Mouse (Mus musculus): ENCODE data around the gene Ccdc83. TPM values are rescaled to one million over a fixed set of nuclear protein-coding genes. Genes with fewer than 3 reads are reported as not detected.
"Not testable (repeated sequence)": the region's sequence is repeated elsewhere in the genome, so short reads cannot be mapped to it uniquely, and the experiment has no call there.

Gene Ccdc83
- total RNA-seq, 1 experiment: 0.31 TPM

DNA sequence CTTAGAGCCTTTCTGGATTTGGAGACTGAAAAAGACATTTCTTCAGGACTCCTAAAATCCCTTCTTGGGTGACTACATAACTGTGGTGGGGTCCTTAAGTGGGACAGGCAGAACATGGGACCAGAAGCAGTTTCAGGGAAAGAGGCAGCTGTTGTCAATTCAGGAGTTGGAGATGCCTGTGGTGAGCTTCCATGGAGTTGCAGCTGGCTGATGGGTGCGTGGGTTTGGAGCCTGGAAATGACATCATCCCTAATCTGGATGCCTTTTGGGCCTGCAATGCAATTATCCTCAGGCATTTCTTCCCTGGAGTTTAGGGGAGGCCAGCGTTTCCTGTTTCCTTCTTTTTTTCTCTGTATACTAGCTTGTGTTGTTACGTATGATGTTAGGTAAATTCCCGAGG is 31.7 kb downstream of the Ccdc83 start:
- H3K4me1 ChIP-seq (ENCODE audit: control insufficient read depth in 2 of 2, insufficient read depth in 2 of 2, low read length in 2 of 2, poor library complexity in 1 of 2): no peaks in the 10 kb centered on the region
- no peak overlapping the region for H3K27ac ChIP-seq (ENCODE audit: insufficient read depth, low read depth, low read length, poor library complexity, severe bottlenecking)
- H3K9ac ChIP-seq (ENCODE audit: insufficient read depth, low read depth, low read length, poor library complexity, severe bottlenecking): no peak overlapping the region
- no peaks in the 10 kb centered on the region for H3K36me3 ChIP-seq (ENCODE audit: control insufficient read depth, insufficient read depth, low read length, poor library complexity, severe bottlenecking)
- in situ Hi-C loops (cut with MboI; ENCODE audit: low sequenced_read_pairs in 2 of 2, unreplicated experiment in 2 of 2): no loop called here
- H3K9me3 ChIP-seq (ENCODE audit: control insufficient read depth, insufficient read depth, low read depth, low read length): no peaks in the 10 kb centered on the region
- H3K4me3 ChIP-seq (ENCODE audit: insufficient read depth in 1 of 2, low read depth in 1 of 2, low read length in 2 of 2, poor library complexity in 1 of 2, severe bottlenecking in 1 of 2): no peak overlapping the region
- no peak for DNase-seq (ENCODE audit: low read depth, low spot score)
- TF ChIP-seq ZNF384 (IDR thresholded peaks at IDR 0.05; ENCODE audit: low read depth, low read length): no peak
- no peak for TF ChIP-seq CHD2 (IDR thresholded peaks at IDR 0.05; ENCODE audit: low read depth, low read length)
- TF ChIP-seq HCFC1 (IDR thresholded peaks at IDR 0.05; ENCODE audit: borderline replicate concordance, insufficient read depth, low read length): no peak
- TF ChIP-seq MAFK (IDR thresholded peaks at IDR 0.05; ENCODE audit: insufficient read depth, low read depth, low read length): no peak
- no peak for TF ChIP-seq ZC3H11A (IDR thresholded peaks at IDR 0.05; ENCODE audit: borderline replicate concordance, low read depth, low read length)

DNA sequence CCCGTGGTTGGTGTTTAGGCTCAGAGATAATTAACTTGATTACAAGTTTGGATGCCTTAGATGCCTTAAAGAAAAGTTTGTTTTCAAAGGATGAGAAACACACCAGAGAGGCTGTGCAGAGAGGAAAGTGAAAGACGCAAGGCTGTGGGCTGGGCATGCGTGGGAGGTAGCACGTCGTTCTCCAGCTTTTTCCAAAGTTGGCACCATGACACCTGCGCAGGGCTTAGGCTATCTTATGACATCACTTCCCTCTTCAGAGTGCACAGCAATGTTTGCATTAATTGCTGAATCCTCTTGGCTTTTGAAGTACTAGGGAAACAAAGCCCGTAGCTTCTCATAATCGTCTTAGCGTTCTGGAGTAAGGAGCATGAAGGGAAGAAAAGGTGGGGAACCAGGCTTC is 34.1 kb downstream of the Ccdc83 start:
- Histone ChIP-seq H3K9me3 (ENCODE audit: control insufficient read depth, insufficient read depth, low read depth, low read length) (no peaks in the 10 kb centered on the region), H3K4me1 (ENCODE audit: control insufficient read depth in 2 of 2, insufficient read depth in 2 of 2, low read length in 2 of 2, poor library complexity in 1 of 2) (no peaks in the 10 kb centered on the region), H3K4me3 (ENCODE audit: insufficient read depth in 1 of 2, low read depth in 1 of 2, low read length in 2 of 2, poor library complexity in 1 of 2, severe bottlenecking in 1 of 2) (no peak overlapping the region), H3K36me3 (ENCODE audit: control insufficient read depth, insufficient read depth, low read length, poor library complexity, severe bottlenecking) (no peaks in the 10 kb centered on the region), H3K9ac (ENCODE audit: insufficient read depth, low read depth, low read length, poor library complexity, severe bottlenecking) (no peak overlapping the region), H3K27ac (ENCODE audit: insufficient read depth, low read depth, low read length, poor library complexity, severe bottlenecking) (no peak overlapping the region)
- no peak for DNase-seq (ENCODE audit: low read depth, low spot score)
- no peak for TF ChIP-seq ZNF384 (IDR thresholded peaks at IDR 0.05; ENCODE audit: low read depth, low read length)
- no peak for TF ChIP-seq MAFK (IDR thresholded peaks at IDR 0.05; ENCODE audit: insufficient read depth, low read depth, low read length)
- TF ChIP-seq ZC3H11A (IDR thresholded peaks at IDR 0.05; ENCODE audit: borderline replicate concordance, low read depth, low read length): no peak
- no peak for TF ChIP-seq CHD2 (IDR thresholded peaks at IDR 0.05; ENCODE audit: low read depth, low read length)
- in situ Hi-C loops (cut with MboI; ENCODE audit: low sequenced_read_pairs in 2 of 2, unreplicated experiment in 2 of 2): no loop called here

DNA sequence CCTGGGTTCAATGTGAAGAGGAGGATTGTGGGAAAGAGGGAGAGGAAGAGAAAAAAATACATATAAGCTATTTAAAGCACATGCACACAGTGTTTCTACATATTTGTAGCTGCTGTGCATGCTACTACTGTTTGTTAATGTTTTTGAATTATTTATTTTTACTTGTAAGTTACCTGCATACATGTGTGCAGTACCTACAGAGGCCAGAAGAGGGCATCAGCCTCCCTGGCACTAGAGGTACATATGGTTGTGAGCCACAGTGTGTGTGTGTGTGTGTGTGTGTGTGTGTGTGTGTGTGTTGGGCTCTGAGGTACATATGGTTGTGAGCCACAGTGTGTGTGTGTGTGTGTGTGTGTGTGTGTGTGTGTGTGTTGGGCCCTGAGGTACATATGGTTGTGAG is 36.7 kb downstream of the Ccdc83 start:
- H3K9ac ChIP-seq (ENCODE audit: insufficient read depth, low read depth, low read length, poor library complexity, severe bottlenecking); H3K9me3 ChIP-seq (ENCODE audit: control insufficient read depth, insufficient read depth, low read depth, low read length); H3K4me3 ChIP-seq (ENCODE audit: insufficient read depth in 1 of 2, low read depth in 1 of 2, low read length in 2 of 2, poor library complexity in 1 of 2, severe bottlenecking in 1 of 2); H3K27ac ChIP-seq (ENCODE audit: insufficient read depth, low read depth, low read length, poor library complexity, severe bottlenecking); H3K36me3 ChIP-seq (ENCODE audit: control insufficient read depth, insufficient read depth, low read length, poor library complexity, severe bottlenecking); in situ Hi-C loops (cut with MboI; ENCODE audit: low sequenced_read_pairs in 2 of 2, unreplicated experiment in 2 of 2); H3K4me1 ChIP-seq (ENCODE audit: control insufficient read depth in 2 of 2, insufficient read depth in 2 of 2, low read length in 2 of 2, poor library complexity in 1 of 2): not testable (repeated sequence)
- peak; percentile 44 for DNase-seq (ENCODE audit: low read depth, low spot score)
- TF ChIP-seq ZC3H11A (IDR thresholded peaks at IDR 0.05; ENCODE audit: borderline replicate concordance, low read depth, low read length): 0 out of 2 replicates have a peak, but pooled peaks have one; percentile 34

DNA sequence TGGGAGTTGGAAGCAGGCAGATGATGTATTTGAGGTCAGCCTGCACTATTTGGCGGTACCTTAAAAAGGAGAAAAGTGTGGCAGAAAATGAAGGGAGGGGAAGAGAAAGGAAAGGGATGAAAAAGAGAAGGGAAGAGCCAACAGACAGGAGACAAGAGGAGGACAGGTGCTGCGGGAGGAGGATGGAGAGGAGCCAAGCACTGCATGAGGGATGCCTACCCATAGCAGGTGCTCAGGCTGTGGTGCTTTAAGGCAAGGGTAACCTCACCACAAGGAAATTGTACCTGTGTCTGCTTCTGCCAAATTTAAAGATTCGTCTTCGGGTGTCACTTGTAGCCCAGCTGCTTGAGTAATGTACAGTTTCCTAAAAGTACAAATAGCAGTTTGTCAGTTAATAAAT is 37.5 kb downstream of the Ccdc83 start:
- in situ Hi-C loops (cut with MboI; ENCODE audit: low sequenced_read_pairs in 2 of 2, unreplicated experiment in 2 of 2): no loop called here
- Histone ChIP-seq H3K36me3 (ENCODE audit: control insufficient read depth, insufficient read depth, low read length, poor library complexity, severe bottlenecking) (no peaks in the 10 kb centered on the region), H3K9ac (ENCODE audit: insufficient read depth, low read depth, low read length, poor library complexity, severe bottlenecking) (no peak overlapping the region), H3K4me3 (ENCODE audit: insufficient read depth in 1 of 2, low read depth in 1 of 2, low read length in 2 of 2, poor library complexity in 1 of 2, severe bottlenecking in 1 of 2) (no peak overlapping the region), H3K27ac (ENCODE audit: insufficient read depth, low read depth, low read length, poor library complexity, severe bottlenecking) (no peak overlapping the region), H3K9me3 (ENCODE audit: control insufficient read depth, insufficient read depth, low read depth, low read length) (no peaks in the 10 kb centered on the region), H3K4me1 (ENCODE audit: control insufficient read depth in 2 of 2, insufficient read depth in 2 of 2, low read length in 2 of 2, poor library complexity in 1 of 2) (no peaks in the 10 kb centered on the region)
- no peak for DNase-seq (ENCODE audit: low read depth, low spot score)
- TF ChIP-seq ZC3H11A (IDR thresholded peaks at IDR 0.05; ENCODE audit: borderline replicate concordance, low read depth, low read length) (no peak), MAFK (IDR thresholded peaks at IDR 0.05; ENCODE audit: insufficient read depth, low read depth, low read length) (no peak), CHD2 (IDR thresholded peaks at IDR 0.05; ENCODE audit: low read depth, low read length) (no peak), HCFC1 (IDR thresholded peaks at IDR 0.05; ENCODE audit: borderline replicate concordance, insufficient read depth, low read length) (no peak), ZNF384 (IDR thresholded peaks at IDR 0.05; ENCODE audit: low read depth, low read length) (no peak)

DNA sequence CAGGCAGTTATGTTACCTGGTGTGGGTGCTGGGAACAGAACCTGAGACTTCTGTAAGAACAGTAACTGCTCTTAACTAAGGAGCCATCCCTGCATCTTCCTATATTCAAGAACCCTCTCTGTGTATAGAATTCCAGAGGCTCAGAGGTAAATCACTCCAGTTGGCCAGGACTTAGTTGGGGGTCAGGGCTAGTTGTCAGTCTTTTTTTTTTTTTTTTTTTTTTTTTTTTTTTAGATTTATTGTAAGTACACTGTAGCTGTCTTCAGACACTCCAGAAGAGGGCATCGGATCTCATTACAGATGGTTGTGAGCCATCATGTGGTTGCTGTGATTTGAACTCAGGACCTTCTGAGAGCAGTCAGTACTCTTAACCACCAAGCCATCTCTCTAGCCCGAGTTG is 44.1 kb downstream of the Ccdc83 start:
- no peaks in the 10 kb centered on the region for H3K4me1 ChIP-seq (ENCODE audit: control insufficient read depth in 2 of 2, insufficient read depth in 2 of 2, low read length in 2 of 2, poor library complexity in 1 of 2)
- TF ChIP-seq CHD2 (IDR thresholded peaks at IDR 0.05; ENCODE audit: low read depth, low read length): no peak
- TF ChIP-seq ZNF384 (IDR thresholded peaks at IDR 0.05; ENCODE audit: low read depth, low read length): peak; percentile 55
- no peak overlapping the region for H3K27ac ChIP-seq (ENCODE audit: insufficient read depth, low read depth, low read length, poor library complexity, severe bottlenecking)
- H3K36me3 ChIP-seq (ENCODE audit: control insufficient read depth, insufficient read depth, low read length, poor library complexity, severe bottlenecking): no peaks in the 10 kb centered on the region
- no peak overlapping the region for H3K4me3 ChIP-seq (ENCODE audit: insufficient read depth in 1 of 2, low read depth in 1 of 2, low read length in 2 of 2, poor library complexity in 1 of 2, severe bottlenecking in 1 of 2)
- no peak overlapping the region for H3K9ac ChIP-seq (ENCODE audit: insufficient read depth, low read depth, low read length, poor library complexity, severe bottlenecking)
- no peaks in the 10 kb centered on the region for H3K9me3 ChIP-seq (ENCODE audit: control insufficient read depth, insufficient read depth, low read depth, low read length)
- DNase-seq (ENCODE audit: low read depth, low spot score): no peak
- in situ Hi-C loops (cut with MboI; ENCODE audit: low sequenced_read_pairs in 2 of 2, unreplicated experiment in 2 of 2): no loop called here

Measured in ES-E14 (cell line).